Mouse (Mus musculus) left cerebral cortex, postnatal 10 days (tissue): ENCODE data around the gene Pwwp2a. TPM values are rescaled to one million over a fixed set of nuclear protein-coding genes. Genes with fewer than 3 reads are reported as not detected.

Experiments used
- DNase-seq, 2 experiments: peaks; one replicate each; pipeline ENCODE4 v3.0.0; 2021 to 2022; ENCODE audit warnings: low spot score in 2 of 2, mixed read lengths in 1 of 2; ENCODE audit errors: extremely low spot score in 1 of 2
- intact Hi-C: fragments of 180-260 bp; cut with DNase I; formaldehyde crosslinking; loops from one replicate; pipeline ENCODE4 v1.15.1; 2025
- total RNA-seq, 2 experiments: library from RNA; stranded (reverse); gene quantifications; 2 replicates each; pipeline ENCODE4 v1.2.3; 2021

Gene Pwwp2a
- 10 to 100 TPM; 59.1 to 59.3 TPM for total RNA-seq

DNA sequence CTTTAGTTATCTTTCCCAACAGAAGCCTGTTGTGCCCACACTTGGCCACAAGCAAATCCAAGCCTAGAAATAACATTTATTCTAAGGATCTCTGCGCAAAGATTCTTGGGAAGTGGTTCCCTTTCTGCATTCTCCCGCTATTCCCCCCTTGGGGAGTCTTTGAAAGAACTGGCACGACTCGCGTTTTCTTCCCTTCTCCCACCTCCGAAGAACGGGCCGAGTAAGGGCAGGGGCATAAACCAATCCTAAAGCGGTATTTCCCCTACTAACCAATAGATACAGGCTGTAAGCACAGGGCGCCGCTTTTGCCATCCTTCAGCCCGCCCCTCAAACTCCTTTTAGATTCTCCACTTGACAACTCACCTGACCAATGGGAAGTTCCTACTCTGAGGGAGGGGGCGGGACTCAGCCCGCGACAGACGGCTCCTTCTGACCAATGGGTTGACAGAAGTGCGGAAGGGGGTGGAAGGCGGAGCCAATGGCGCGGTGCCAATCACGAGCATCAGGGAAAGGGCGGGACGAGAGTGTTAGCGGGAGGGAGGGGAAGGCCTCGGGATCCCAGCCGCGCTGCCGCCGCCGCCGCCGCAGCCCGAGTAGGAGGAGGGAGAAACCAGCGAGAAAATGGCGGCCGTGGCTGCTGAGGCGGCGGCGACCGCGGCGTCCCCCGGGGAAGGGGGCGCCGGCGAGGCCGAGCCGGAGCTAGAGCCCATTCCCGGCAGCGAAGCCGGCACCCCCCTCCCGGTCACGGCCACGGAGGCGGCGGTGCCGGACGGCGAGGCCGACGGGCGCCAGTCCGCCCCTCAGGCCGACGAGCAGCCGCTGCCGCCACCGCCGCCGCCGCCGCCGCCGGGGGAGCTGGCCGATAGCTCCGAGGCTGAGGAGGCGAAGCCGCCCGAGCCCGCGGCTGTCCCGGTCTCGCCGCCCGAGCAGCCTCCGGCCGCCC lies at the start of gene Pwwp2a:
Gene Pwwp2a (plus strand): TSS at position 527 of the 943 bp plus-strand sequence.
- intact Hi-C loops: loop anchor here (5.0 to 10.0 kb wide), 2 partner anchors 54 to 187 kb away; no protein-coding TSS in a partner anchor
- DNase-seq: peak; percentile 99 to 100

GRCm38 (mm10) chr11:43632566-43632965 lies 49.2 kb upstream of the Pwwp2a start:
- intact Hi-C loops: no loop called here
- no peak for DNase-seq

DNA sequence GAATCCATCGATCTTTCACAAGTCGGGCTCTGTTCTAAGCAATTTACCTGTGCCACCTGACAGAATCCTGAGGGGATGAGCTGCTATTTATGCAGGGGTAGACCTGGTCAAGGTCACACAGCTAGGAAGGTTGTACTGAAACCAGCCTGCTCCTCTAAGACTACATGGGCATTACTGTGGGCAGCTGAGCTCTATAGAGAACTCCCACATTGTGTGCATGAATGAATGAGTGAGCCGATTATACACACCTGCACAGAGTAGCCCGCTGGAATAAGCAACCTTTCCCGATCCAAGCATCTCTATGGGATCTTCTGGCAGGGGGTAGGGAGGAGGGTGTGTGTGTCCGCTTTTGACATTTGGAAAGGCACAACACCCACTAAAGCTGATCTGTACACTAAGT lies 48.6 kb upstream of the Pwwp2a start:
- no peak for DNase-seq
- intact Hi-C loops: no loop called here

DNA sequence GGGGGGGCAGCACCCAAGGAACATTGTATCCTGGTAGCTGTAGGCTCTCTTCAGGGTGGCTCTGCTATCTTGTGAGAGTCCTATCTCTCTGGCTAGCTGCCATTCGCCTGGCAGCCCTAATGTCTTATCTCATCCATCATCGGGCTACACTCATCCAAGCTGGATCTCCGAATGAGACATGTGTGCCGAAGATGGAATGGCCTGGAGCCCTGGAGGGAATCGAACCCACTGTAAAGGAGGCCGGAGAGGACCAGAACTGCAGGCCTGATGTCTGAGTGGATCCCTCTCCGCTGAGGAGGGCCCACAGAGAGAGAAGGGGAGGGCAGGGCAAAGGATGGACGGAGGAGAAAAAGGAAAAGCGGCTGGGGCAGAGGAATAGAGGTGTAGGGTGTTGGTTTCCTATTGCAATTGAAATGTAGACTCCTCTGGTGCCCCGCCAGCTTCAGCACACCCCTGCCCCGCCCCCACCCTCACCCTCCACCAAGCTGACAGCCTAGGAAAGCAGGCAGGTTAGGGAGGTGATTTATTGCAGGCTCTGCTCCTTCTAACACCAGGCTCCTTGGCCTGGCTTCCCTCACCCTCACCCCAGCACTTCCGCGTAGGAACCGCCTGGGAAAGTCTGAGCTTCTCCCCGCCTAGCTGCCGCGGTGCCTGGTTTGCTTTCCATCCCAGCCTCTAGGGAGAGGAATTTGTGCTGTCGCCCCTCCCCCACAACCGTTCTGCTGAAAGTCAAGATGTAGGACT lies 48.0 kb upstream of the Pwwp2a start:
- intact Hi-C loops: no loop called here
- DNase-seq: peak; percentile 56 to 90

- intact Hi-C loops: no loop called here
- DNase-seq: peak in 1 of 2 experiments; percentile 42
These were observed 45.0 kb upstream of the Pwwp2a start for GRCm38 (mm10) chr11:43636761-43637160.

- intact Hi-C loops: no loop called here
- DNase-seq: no peak
These were observed 43.3 kb upstream of the Pwwp2a start for GRCm38 (mm10) chr11:43638486-43638885.

DNA sequence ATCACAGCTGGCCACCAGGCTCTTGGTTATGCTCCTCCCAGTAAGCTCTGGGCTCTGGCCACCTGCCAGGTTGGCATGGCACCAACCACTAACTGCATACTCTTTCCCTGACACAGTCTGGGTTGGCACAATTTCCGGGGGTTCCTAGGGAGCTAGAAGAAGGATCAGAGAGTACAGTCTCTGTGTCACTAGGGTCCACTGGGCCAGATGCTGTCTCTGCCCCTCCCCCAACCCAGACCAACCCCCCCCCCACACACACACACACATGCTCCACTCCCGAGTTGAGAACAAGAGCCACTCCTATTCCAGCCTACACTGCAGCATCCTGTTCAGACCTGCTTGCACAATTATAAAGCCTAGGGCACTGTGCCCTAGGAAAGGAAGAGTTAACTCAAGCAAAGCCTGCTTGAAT lies 38.6 kb upstream of the Pwwp2a start:
- peak; percentile 77 to 92 for DNase-seq
- intact Hi-C loops: no loop called here

- no peak for DNase-seq
- intact Hi-C loops: no loop called here
These were observed 36.5 kb upstream of the Pwwp2a start for GRCm38 (mm10) chr11:43645286-43645685.

- DNase-seq: peak in 1 of 2 experiments; percentile 35
- intact Hi-C loops: no loop called here
These were observed 28.7 kb upstream of the Pwwp2a start for GRCm38 (mm10) chr11:43653051-43653475.

DNA sequence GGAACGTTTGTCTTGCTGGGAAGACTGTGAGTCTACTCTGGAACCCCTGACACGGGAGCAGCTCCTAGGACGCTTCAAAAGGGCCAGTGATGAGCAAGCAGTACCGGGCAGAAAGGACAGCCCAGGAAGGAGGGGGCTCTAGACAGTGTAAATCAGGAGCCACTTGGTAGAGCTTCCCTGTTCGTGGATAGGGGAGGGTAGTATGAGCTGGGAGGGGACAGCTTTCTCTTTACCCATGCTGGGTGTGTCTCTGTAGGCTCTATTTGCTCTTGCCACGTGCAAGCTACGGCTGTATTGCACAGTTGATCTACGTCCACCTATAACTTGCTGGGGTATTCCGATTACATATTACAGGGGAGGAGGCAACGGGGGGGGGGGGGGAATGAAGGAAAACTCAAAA lies 25.3 kb upstream of the Pwwp2a start:
- intact Hi-C loops: no loop called here

GRCm38 (mm10) chr11:43658010-43658409 lies 23.8 kb upstream of the Pwwp2a start:
- DNase-seq: no peak
- intact Hi-C loops: no loop called here

More for the DNA sequence above, 25.3 kb upstream of the Pwwp2a start:
- no peak for DNase-seq

- intact Hi-C loops: no loop called here
- peak in 1 of 2 experiments; percentile 21 for DNase-seq
These were observed 14.6 kb upstream of the Pwwp2a start for GRCm38 (mm10) chr11:43667038-43667745.

DNA sequence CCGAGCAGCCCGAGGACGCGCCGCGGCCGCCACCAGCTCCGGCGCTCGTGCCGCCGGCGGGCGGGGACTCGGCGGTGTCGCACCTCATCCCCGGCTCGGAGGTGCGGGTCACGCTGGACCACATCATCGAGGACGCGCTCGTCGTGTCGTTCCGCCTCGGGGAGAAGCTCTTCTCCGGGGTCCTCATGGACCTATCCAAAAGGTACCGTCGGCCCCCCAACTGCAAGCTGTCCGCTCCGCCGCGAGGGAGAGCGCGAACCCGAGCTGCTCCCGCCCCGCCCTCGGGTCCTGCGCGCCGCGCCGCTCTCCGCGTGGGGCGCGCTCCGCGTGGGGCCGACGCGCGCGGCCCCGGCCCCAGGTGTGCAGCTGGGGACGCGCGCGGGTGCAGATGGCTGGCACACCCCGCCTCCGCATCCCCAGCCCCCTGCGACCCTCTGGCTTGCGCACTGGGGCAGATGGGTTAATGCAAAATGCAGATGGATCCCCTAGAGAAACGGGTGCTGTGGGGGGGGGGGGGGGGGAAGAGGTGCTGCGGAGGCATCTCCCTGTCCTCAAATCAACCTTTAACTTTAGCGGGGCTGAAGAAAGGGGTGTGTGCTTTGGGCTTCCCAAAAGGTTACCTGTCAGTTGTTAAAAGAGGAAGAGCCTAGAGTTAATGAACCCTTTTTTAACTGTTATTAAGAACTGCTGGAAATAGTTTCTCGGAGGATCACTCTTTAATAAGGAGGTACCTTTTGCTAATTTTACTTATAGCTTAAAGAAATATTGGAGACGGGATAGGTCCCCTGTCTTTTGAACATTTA lies 818 bp downstream of the Pwwp2a start:
- intact Hi-C loops: loop anchor here (5.0 to 10.0 kb wide), 2 partner anchors 55 to 188 kb away; no protein-coding TSS in a partner anchor
- peak; percentile 31 to 75 for DNase-seq

DNA sequence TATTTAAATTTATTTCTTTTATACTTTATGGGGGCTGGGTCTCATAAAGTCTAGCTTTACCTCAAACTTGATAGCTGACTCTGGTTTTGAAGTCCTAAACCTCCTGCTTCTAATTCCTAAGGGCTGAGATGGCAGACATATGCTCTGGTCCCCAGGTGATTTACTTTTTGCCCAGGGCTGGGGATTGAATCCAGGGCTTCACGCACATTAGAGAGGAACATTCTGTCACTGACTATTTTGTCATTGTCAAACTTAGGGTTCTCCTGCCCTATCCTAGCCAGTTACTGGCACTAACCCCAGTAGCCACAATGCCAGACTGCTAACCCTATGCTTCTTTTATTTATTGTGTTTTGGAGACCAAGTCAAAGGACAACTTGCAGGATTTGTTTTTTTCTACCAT lies 7.1 kb downstream of the Pwwp2a start:
- intact Hi-C loops: loop anchor here (10.0 kb wide), 1 partner anchor 194 kb away; no protein-coding TSS in a partner anchor

DNA sequence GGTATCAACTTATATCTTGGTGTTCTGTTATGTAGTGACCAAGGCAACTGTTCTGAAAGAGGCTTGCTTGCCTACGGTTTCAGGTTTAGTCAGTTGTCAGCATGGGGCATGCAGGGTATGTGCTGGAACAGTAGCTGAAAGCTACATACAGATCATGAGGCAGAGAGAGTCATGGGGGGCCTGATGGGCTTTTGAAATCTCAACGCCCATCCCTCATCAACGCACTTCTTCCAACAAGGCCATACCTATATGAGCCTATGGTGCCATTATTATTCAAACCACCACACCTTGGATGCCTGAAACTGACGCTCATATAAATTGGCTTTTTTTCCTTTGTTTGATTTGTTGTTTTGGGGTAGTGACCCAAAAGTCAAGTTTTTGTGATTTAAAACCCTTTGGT lies 14.8 kb downstream of the Pwwp2a start:
- DNase-seq: no peak

More for the DNA sequence above, 7.1 kb downstream of the Pwwp2a start:
- no peak for DNase-seq

DNA sequence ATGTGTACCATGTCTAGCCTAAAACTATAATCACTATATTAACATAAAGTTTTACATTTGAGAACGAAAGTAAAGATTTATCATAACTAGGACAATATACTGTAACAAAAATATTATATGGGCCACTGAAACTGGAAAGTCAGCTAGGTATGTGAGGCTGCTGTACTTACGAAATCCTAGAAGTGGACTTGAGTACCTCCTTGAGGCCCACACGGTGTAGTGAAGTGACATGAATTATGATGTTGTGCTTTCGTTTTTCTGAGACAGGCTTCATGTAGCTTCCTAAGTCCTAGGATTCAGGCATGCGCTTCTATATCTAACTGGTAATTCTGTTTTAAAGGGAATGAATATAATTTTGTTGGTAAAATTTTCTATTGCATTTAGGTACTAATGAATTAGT lies 16.8 kb downstream of the Pwwp2a start:
- DNase-seq: no peak
- intact Hi-C loops: no loop called here

More for the DNA sequence above, 14.8 kb downstream of the Pwwp2a start:
- intact Hi-C loops: no loop called here

- no peak for DNase-seq
- intact Hi-C loops: no loop called here
These were observed 18.5 kb downstream of the Pwwp2a start for GRCm38 (mm10) chr11:43700291-43700690.

GRCm38 (mm10) chr11:43703552-43703951 lies 21.8 kb downstream of the Pwwp2a start:
- intact Hi-C loops: no loop called here
- no peak for DNase-seq
